Mouse (Mus musculus) limb, embryonic 15.5 days (tissue): Measurements from ENCODE around the gene Bad. TPM values are rescaled to one million over a fixed set of nuclear protein-coding genes. Genes with fewer than 3 reads are reported as not detected.
"Not testable (repeated sequence)": the region's sequence is repeated elsewhere in the genome, so short reads cannot be mapped to it uniquely, and the experiment has no call there.

Source experiments
- ATAC-seq: fragments of 200-750 bp; cut with Nextera tagmentation; 2 replicates; pipeline ENCODE4 v1.8.0; 2017; ENCODE audit warnings: low read depth, moderate TSS enrichment; ENCODE audit not compliant: insufficient number of reproducible peaks, low FRiP score, low TSS enrichment
- H3K27ac ChIP-seq: fragments of 300-500 bp; sonication (generic); 2 replicates; pipeline ENCODE4 v1.5.1; 2015; ENCODE audit warnings: moderate library complexity, mild to moderate bottlenecking, inconsistent platforms
- H3K27me3 ChIP-seq: fragments of 300-500 bp; sonication (generic); 2 replicates; pipeline ENCODE4 v1.6.1; 2015; ENCODE audit warnings: inconsistent platforms
- H3K36me3 ChIP-seq: fragments of 300-500 bp; sonication (generic); 2 replicates; pipeline ENCODE4 v1.6.1; 2015; ENCODE audit warnings: inconsistent platforms
- H3K4me1 ChIP-seq: fragments of 300-500 bp; sonication (generic); 2 replicates; pipeline ENCODE4 v1.6.1; 2015; ENCODE audit warnings: inconsistent platforms
- H3K4me2 ChIP-seq: fragments of 300-500 bp; sonication (generic); 2 replicates; pipeline ENCODE4 v1.6.1; 2015; ENCODE audit warnings: mild to moderate bottlenecking, inconsistent platforms
- H3K4me3 ChIP-seq: fragments of 300-500 bp; sonication (generic); 2 replicates; pipeline ENCODE4 v1.5.1; 2015; ENCODE audit warnings: mild to moderate bottlenecking, inconsistent platforms
- H3K9ac ChIP-seq: fragments of 300-500 bp; sonication (generic); 2 replicates; pipeline ENCODE4 v1.6.1; 2015; ENCODE audit warnings: inconsistent platforms
- H3K9me3 ChIP-seq: fragments of 300-500 bp; sonication (generic); 2 replicates; pipeline ENCODE4 v1.6.1; 2016; ENCODE audit warnings: inconsistent platforms
- WGBS: fragments of 180-500 bp; shearing (Covaris S2); methylation state at CpG from one replicate; pipeline ENCODE4 v1.1.7; 2015; 5-methylcytosine and 5-hydroxymethylcytosine counted together
- polyA plus RNA-seq: library from polyadenylated mRNA; unstranded; fragments of >200 nt; fragmentation: Nextera tagmentation; extraction: Ambion mirVana; gene quantifications from 2 replicates; pipeline ENCODE4 v1.2.1, GENCODE M21; 2015

Bad gene
- polyA plus RNA-seq, 1 experiment from 2014 or later = 92.3 TPM

DNA sequence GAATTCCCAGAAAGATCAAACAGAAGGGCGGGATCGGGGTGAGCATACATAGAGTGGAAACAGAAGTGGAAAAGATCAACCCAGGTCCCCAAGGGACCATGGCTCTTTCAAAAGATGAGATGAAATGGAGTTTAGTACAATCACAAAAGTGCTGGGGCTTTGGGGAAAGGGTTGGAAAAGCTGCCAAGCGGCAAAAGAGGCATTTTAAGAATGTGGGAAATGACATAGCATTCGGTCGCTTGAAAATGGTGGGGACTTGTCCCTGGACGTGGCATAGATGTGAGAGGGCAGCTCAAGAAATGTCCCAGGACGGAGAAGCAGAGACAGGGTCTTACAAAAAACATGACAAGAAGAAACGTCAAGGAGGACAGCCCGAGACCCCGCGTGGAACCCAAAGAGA lies 32.6 kb upstream of the Bad start:
- Histone ChIP-seq H3K4me1 (peaks cover 37% of the 10 kb centered on the region), H3K9ac (peak overlapping the region; percentile 60), H3K4me2 (peak overlapping the region; percentile 57), H3K9me3 (no peaks in the 10 kb centered on the region), H3K4me3 (peak overlapping the region; percentile 64), H3K27ac (peak overlapping the region; percentile 99), H3K27me3 (no peaks in the 10 kb centered on the region), H3K36me3 (peaks cover 65% of the 10 kb centered on the region)
- whole genome bisulfite sequencing = 5% methylated on average over 11 of the region's 11 CpGs
- no peak for ATAC-seq

GRCm38 (mm10) chr19:6909507-6910289 lies 32.0 kb upstream of the Bad start, which contains the start of the genes Trmt112 and Prdx5:
TSS of gene Trmt112 (plus strand) at chr19:6909698.
TSS of gene Prdx5 (minus strand) at chr19:6910106.
- Histone ChIP-seq H3K27ac (peak within 1 kb of the TSS; percentile 99), H3K4me1 (peaks cover 38% of the 10 kb centered on the region), H3K36me3 (peaks cover 62% of the 10 kb centered on the region), H3K9me3 (no peaks in the 10 kb centered on the region), H3K4me2 (peak within 1 kb of the TSS; percentile 57), H3K9ac (peak within 1 kb of the TSS; percentile 60), H3K4me3 (peak within 1 kb of the TSS; percentile 64), H3K27me3 (no peaks in the 10 kb centered on the region)
- peak; percentile 92 for ATAC-seq
- WGBS = under 1% methylated on average over 64 of the region's 65 CpGs

GRCm38 (mm10) chr19:6910306-6910705 lies 31.4 kb upstream of the Bad start:
- H3K4me3 ChIP-seq = peak overlapping the region; percentile 64
- H3K27ac ChIP-seq = peak overlapping the region; percentile 99
- H3K9ac ChIP-seq = peak overlapping the region; percentile 60
- peak overlapping the region; percentile 57 for H3K4me2 ChIP-seq
- not testable (repeated sequence) for H3K9me3 ChIP-seq, H3K27me3 ChIP-seq, ATAC-seq
- peaks cover 38% of the 10 kb centered on the region for H3K4me1 ChIP-seq
- WGBS = under 1% methylated on average over 30 of the region's 30 CpGs
- H3K36me3 ChIP-seq = peaks cover 56% of the 10 kb centered on the region

DNA sequence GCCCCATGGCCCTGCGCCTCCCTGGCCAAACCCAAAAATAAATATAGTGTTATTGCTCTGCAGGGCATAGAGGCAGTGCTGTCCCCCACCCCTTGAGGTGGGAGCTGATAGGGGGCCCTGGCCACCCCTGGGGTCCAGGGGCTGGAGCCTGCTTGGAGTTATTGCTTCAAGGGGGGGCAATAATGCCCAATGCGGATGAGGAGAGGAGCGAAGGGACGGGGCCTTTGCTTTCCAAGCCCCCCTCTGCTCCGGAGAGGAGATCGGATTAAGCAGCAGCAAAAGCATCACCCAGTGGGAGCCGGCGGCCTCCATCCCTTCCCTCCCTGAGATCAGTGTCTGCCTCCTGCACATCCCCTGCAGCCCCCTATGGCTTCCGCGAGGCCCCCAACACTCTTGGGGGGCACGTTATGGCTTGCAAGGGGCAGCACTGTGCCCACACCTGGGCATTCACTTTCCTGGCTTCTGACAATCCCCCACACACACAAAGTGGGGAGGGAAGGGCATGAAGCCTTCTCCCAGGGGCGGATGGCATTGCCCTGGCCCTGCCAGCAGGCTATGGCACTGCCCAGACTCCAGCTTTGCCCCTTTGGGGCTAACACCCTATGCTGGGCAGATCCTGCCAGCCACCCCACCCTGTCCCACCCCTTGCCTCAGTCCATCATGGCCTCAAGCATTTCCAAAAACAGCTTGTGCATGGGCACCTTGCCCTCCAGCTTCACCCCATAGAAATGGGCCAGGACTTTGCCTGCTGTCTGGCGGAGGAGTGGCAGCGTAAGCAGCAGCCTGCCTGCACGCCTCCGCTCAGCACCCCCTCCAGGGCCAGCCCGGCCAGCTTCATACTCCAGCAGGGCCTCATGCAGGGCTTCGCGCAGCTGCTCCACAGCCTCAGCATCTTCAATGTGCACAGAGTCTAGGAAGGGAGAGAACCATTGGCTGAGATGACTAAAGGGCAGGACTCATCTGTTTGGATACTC lies 30.3 kb upstream of the Bad start:
- H3K36me3 ChIP-seq = peaks cover 49% of the 10 kb centered on the region
- ATAC-seq = no peak
- peak overlapping the region; percentile 64 for H3K4me3 ChIP-seq
- H3K27me3 ChIP-seq = no peaks in the 10 kb centered on the region
- H3K4me1 ChIP-seq = peaks cover 36% of the 10 kb centered on the region
- peak overlapping the region; percentile 19 for H3K4me2 ChIP-seq
- no peak overlapping the region for H3K27ac ChIP-seq
- no peaks in the 10 kb centered on the region for H3K9me3 ChIP-seq
- H3K9ac ChIP-seq = peak overlapping the region; percentile 8; the same call in 1 of the 2 replicates
- WGBS = 83% methylated on average over 19 of the region's 19 CpGs

GRCm38 (mm10) chr19:6912205-6912970 lies 29.3 kb upstream of the Bad start:
- Histone ChIP-seq H3K36me3 (peaks cover 39% of the 10 kb centered on the region), H3K4me3 (no peak overlapping the region), H3K27ac (no peak overlapping the region), H3K27me3 (no peaks in the 10 kb centered on the region), H3K4me2 (no peak overlapping the region), H3K9me3 (no peaks in the 10 kb centered on the region), H3K9ac (peak overlapping the region; percentile 8; the same call in 1 of the 2 replicates), H3K4me1 (peaks cover 29% of the 10 kb centered on the region)
- 91% methylated on average over 15 of the region's 15 CpGs for WGBS
- no peak for ATAC-seq

DNA sequence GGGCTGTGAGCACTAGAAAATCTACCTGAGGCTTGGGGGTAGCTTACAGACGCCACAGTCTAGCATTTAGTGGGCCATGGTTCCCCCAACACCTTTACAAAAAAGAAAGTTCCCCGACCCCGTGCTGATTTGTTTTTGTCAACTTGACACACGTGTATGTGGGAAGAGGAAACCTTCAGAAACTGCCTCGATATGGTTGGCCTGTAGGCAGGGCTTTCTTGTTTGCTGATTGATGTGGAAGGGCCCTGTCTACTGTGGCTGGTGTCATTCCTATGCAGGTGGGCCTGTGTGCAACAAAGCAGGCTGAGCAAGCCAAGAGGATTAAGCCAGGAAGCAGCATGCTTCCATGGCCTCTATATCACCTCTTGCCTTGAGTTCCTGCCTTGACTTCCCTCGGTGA lies 28.6 kb upstream of the Bad start:
- Histone ChIP-seq H3K4me1 (peaks cover 23% of the 10 kb centered on the region), H3K4me2 (no peak overlapping the region), H3K27ac (no peak overlapping the region), H3K36me3 (peaks cover 36% of the 10 kb centered on the region), H3K9ac (no peak overlapping the region), H3K27me3 (no peaks in the 10 kb centered on the region), H3K4me3 (no peak overlapping the region), H3K9me3 (no peaks in the 10 kb centered on the region)
- WGBS = 85% methylated on average over 6 of the region's 6 CpGs
- ATAC-seq = no peak

GRCm38 (mm10) chr19:6913991-6914390 lies 27.7 kb upstream of the Bad start:
- Histone ChIP-seq H3K36me3 (peaks cover 44% of the 10 kb centered on the region), H3K9ac (no peak overlapping the region), H3K4me2 (no peak overlapping the region), H3K27ac (no peak overlapping the region), H3K4me1 (peaks cover 16% of the 10 kb centered on the region), H3K27me3 (no peaks in the 10 kb centered on the region), H3K4me3 (no peak overlapping the region), H3K9me3 (no peaks in the 10 kb centered on the region)
- no peak for ATAC-seq
- WGBS = 86% methylated on average over 11 of the region's 11 CpGs

DNA sequence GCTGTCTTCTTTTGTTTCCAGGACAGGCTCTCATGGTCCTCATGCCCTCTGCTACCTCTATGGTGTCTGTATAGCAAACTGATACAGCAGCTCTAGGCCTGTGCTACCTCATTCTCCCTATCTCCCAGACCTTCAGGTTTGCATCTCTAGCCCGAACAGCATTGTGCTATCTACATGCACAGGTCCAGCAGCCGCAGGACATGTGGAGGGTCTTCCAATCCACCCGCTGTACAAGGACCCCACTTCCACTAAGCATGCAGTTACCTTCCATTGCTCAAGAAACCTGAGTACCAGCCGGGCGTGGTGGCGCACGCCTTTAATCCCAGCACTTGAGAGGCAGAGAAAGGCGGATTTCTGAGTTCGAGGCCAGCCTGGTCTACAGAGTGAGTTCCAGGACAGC lies 27.1 kb upstream of the Bad start:
- H3K9me3 ChIP-seq = no peaks in the 10 kb centered on the region

GRCm38 (mm10) chr19:6915276-6915675 lies 26.4 kb upstream of the Bad start:
- Histone ChIP-seq H3K9ac (no peak overlapping the region), H3K4me2 (no peak overlapping the region), H3K4me3 (no peak overlapping the region), H3K36me3 (peaks cover 44% of the 10 kb centered on the region), H3K9me3 (no peaks in the 10 kb centered on the region), H3K27ac (no peak overlapping the region), H3K4me1 (peaks cover 21% of the 10 kb centered on the region), H3K27me3 (no peaks in the 10 kb centered on the region)
- 81% methylated on average over 4 of the region's 4 CpGs for WGBS
- ATAC-seq = no peak

More for the DNA sequence above, 27.1 kb upstream of the Bad start:
- Histone ChIP-seq H3K9ac (no peak overlapping the region), H3K27ac (no peak overlapping the region), H3K27me3 (no peaks in the 10 kb centered on the region), H3K4me3 (no peak overlapping the region), H3K4me1 (peaks cover 16% of the 10 kb centered on the region), H3K36me3 (peaks cover 44% of the 10 kb centered on the region), H3K4me2 (no peak overlapping the region)
- ATAC-seq = no peak
- 94% methylated on average over 9 of the region's 9 CpGs for WGBS

DNA sequence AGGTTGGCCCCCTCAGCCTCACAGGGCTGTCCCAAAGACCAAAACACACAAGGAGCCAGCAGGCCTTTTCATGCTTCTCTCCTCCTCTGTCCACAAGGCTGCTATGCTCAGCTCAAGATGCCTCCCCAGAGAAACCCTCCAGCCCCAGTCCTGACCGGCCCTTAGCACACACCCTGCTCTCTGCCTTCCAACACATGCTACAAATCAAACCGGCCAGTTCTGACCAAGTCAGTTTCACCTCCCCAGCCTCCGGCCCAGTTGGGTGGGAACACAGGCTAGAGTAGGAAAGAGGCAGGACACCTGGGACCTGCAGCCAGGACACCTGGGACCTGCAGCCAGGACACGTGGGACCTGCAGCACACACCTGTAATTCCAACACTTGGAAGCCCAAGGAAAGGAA lies 25.2 kb upstream of the Bad start:
- no peak overlapping the region for H3K4me2 ChIP-seq
- WGBS = 62% methylated on average over 4 of the region's 4 CpGs
- H3K36me3 ChIP-seq = peaks cover 39% of the 10 kb centered on the region
- no peaks in the 10 kb centered on the region for H3K27me3 ChIP-seq
- no peaks in the 10 kb centered on the region for H3K9me3 ChIP-seq
- no peak overlapping the region for H3K4me3 ChIP-seq
- ATAC-seq = no peak
- H3K27ac ChIP-seq = no peak overlapping the region
- peaks cover 21% of the 10 kb centered on the region for H3K4me1 ChIP-seq
- no peak overlapping the region for H3K9ac ChIP-seq

DNA sequence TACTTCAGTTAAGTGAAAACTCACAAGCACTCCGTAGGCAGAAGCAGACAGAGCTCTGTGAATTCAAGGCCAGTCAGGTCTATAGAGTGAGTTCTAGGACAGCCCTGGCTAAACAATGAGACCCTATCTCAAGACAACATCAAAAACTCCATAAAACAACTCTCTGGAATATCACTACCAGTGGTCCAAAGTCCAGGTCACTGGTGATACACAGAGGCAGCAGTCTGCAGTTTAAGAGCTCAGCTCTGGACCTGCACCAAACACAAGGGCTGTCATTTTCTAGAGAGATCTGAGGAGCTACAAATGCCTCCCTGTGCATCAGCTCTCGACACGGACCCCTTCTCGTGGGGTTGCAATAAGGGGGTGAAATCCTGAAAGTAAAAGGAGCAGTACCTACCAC lies 23.3 kb upstream of the Bad start:
- Histone ChIP-seq H3K4me2 (no peak overlapping the region), H3K4me1 (peaks cover 25% of the 10 kb centered on the region), H3K27ac (no peak overlapping the region), H3K36me3 (peaks cover 21% of the 10 kb centered on the region), H3K27me3 (peaks cover 9% of the 10 kb centered on the region), H3K9ac (no peak overlapping the region), H3K9me3 (no peaks in the 10 kb centered on the region), H3K4me3 (no peak overlapping the region)
- 85% methylated on average over 4 of the region's 4 CpGs for WGBS
- ATAC-seq = no peak
